Mouse (Mus musculus) frontal cortex, postnatal 25 days (tissue): Measurements from ENCODE around the gene Sidt2.
A peak's percentile ranks its signal among the peaks of the same experiment; 100 is the strongest.

ENCODE experiments used
- DNase-seq, 2 experiments: peaks; one replicate each; pipeline ENCODE4 v3.0.0; 2022; ENCODE audit warnings: low spot score in 2 of 2

Gene Sidt2

DNA sequence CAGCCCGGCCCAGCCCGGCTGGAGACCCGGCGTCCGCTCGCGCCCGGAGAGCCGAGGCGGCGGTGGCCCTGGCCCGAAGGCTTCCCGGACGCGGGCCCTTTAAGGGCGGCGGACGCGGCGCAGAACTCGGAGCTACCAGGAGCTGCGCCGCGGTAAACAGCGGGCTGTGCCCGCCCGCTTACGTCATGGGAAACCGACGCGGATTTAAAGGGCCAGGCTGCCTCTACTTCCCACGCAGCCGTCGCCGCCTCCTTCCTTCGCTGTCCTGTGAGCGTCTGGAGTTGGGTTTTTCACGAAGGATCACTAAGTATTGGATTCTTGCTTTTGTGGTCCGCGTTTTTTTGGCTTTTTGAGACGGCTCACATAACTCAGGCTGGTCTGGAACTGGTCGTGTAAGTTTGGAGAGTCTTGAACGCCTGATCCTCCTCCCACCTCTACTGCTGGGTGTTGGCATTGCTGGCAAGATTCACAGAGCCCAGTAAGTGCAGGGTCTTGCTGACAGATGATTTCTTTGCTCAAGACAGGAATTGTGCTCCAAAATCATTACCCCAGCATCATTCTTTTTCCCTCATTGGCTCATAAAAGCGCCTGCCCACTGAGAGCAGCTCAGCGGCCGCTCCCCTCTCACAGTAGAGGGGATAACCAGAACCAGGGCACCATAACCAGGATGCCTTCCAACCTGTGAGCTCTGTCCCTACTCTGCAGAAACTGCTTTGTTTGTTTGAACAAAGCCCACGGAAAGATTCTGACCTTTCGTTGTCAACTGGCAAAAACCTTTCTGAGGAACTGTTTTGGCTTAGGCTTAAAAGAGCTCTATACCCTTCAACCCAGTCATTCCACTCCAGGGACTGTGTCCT lies at the start of gene Sidt2:
Sidt2 (minus strand) TSS at position 152 of the 857 bp plus-strand sequence.
- DNase-seq, result peak; percentile 74 to 79

DNA sequence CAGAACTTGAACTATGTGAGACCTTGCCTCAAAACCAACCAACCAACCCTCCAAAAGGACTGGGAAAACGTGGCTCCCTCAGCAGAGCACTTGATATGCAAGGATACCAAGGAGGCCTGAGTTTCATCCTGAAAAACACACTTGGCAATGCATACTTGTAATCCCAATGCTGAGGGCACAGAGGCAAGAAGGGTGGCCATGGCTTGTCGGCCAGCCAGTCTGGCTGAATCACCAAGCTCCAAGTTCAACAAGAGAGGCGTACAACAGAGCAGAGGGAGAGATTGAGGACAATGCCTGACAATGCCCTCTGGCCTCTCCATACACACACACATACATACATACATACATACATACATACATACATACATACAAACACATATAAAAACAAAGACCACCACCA lies 49.5 kb upstream of the Sidt2 start:
- no peak for DNase-seq

- DNase-seq, result peak; percentile 85 to 88
Observed at GRCm38 (mm10) chr9:46003729-46004128, 48.7 kb upstream of the Sidt2 start.

GRCm38 (mm10) chr9:45999009-45999408 lies 44.0 kb upstream of the Sidt2 start:
- DNase-seq, result no peak

DNA sequence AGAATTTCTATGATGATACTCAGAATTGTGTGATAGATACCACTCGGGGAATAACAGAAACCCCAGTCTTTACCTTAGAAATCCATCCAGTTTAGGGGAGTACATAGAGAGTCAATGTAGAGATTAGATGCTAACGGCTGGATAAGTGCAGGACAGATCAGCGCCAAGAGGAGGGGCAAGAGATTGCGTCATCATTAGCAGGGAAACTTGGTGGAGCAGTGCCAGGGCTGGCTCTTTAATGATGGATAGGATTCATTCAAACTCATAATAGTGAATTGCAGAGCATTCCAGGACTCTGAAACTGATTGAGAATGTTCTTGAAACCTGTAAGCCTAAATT lies 30.1 kb upstream of the Sidt2 start:
- DNase-seq, result peak; percentile 21

DNA sequence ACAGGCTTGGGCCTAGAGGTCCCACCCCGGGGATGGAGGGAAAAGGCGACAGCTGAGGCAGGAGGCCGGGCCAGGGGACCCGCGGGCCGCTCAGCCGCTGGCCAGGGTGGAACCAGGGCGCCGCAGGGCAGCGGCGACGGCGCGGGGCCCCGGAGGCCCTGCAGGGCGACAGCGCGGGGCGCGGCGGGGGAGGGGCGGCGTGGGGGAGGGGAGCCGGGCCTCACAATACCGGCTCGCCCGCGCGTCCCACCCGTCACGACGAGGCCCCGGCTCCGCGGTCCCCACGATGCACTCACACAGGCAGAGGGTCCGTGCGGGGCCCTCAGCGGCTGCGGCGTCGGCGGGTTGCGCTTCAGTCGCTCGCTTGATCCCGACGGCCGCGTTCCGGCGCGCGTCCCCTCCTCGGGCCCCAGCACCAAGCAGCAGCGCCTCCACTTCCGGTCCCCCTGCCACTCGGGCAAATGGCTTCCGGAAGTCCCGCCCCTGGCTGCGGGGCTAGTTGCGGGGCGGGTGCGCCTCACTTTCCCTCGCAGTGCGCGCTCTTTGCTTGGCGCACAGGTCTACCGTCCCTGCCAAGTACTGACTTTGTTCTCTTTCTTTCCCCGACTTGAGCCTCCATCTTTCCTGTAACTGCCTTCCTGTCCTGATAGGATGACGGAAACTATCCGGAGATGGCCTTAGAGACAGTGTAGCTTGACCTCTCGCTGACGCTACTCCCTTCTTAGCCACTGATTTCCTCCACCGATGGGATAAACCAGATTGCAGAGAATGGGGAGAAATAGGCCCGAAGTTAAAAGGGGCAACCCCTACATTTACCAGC lies 29.6 kb upstream of the Sidt2 start:
- peak; percentile 73 to 81 for DNase-seq

DNA sequence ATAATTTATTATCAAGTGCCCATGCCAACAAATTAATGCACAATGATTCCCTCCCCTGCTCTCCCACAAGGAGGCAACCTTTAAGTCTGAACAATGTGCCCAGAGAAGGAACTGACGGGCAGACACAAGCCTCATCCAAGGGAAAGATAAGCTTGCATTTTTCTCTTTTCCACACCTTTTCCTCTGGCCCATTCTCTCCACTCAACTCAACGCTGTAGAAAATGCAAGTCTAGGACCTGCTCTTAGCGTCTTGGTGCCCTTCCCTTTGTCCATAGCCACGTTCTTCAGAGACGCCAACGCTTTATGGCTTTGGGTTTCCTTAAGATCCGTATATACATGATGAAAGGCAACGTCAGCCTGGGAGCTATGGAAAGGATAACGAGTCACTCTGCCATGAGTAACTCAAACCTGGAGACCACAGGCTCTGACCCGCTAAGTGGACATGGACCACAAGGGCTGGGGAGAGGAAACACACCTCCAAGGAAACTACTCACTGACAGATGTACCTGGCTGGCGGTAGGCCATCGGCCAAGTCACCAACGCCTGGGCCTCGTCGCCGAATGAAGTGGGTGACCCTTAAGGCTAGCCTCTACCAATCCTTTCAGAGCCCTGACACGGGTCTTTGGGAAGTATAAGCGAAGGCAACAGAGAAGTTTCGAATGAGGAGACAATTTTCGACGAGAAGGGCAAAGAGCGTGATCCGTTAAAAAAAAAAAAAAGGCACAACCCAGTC lies 28.8 kb upstream of the Sidt2 start:
- no peak for DNase-seq

GRCm38 (mm10) chr9:45981331-45981730 lies 26.3 kb upstream of the Sidt2 start:
- no peak for DNase-seq

- DNase-seq, result no peak
Observed at GRCm38 (mm10) chr9:45980611-45981010, 25.6 kb upstream of the Sidt2 start.

- DNase-seq, result no peak
Observed at GRCm38 (mm10) chr9:45979778-45980177, 24.7 kb upstream of the Sidt2 start.

DNA sequence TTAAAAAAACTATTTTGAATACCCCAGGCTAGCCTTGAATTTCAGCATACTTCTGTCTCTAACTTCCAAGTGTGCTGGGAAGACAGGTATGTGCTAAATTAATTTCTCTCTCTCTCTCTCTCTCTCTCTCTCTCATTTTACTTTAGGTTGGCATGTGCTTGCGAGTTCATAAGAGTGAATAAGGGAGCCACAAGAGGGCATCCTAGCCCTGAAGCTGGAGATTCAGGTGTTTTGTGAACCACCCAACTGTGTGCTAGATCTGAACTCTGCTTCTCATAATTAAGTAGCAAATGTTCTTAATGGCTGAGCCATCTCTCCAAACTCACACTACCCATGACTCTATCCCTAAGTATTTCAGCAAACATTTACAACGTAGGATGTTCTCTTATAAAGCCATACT lies 21.8 kb upstream of the Sidt2 start:
- DNase-seq, result no peak

DNA sequence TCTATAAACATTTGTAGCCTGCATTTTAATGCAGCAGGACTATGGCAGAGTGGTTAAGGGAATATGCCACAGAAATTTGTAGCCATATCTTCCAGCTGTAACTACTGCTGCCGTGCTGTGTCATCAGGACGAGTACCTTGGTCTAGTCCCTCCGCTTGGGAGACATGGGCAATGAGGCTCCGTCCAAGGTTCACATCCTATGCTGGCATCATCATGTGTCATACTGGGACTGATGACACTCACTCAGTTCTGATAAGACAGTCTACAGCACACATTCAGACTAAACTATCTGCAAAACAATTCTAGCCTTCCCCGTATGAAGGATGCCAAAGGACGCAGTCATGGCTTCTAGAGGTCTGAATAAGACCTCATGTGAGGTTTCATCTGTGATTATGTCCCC lies 8.5 kb upstream of the Sidt2 start:
- no peak for DNase-seq

DNA sequence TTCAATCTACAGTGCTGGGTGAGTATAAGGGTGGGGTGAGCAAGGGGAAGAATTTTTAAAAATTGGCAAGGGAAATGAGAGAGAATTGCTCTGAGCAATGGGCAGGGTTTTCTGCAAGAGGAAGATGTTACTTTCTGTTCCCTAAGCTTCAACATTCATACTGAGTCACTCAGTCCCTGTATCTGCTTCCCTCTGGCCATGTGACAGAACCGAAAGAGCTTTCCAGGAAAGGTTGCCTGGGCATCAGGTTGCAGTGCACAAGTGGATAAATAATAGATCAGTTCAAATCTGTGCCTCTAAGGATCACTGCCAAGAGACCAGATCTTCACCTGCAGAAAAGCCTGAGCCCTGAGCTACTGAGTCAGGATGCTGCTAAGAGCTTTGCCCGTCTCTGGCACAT lies 6.8 kb upstream of the Sidt2 start:
- no peak for DNase-seq

DNA sequence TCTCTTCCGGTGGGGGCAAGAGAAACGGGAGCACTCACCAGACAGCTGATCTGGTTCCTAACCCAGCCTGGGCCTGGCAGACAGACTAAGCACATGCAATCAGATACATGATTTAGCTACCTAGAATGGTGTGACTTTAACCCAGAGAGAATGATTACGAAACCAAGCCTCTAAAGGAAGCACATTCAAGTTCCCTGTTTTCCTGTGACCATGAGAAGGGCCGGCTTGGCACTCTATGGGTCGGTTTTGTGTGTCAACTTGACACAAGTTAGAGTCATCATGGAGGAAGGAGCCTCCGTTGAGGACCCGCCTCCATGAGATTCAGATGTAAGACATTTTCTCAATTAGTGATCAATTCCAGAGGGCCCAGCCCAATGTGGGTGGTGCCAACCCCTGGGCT lies 4.6 kb upstream of the Sidt2 start:
- DNase-seq, result no peak

- DNase-seq, result no peak
Observed at GRCm38 (mm10) chr9:45958851-45959250, 3.8 kb upstream of the Sidt2 start.

DNA sequence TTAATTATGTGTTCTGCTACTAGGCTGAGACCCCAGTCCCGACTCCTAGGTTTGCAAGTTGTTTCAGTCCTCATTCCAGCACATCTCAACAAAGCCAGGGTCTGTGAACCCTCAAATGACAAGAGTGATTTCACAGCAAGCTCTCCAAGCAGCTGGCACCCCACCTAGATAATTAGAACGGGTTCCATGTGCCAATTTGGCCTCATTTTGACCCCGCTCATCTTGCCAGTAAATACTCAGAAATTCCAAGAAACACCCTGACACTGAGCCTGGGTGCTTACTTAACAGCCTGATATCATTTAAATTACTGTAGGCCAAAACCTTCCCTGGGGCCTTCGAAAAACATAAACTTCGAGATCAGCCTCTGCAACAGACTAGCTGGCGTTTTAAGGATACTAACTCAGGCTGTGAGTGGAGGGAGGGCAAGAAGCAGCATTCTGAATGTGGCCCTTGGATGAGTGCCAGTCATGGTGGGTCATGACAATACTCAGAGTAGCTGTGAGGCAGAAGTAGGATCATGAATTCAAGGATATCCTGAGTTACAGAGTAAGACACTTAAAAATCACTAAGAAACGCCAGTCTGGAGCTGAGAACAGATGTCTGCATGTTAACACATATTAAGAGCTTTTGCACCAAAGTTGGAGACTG lies 3.1 kb upstream of the Sidt2 start:
- no peak for DNase-seq

DNA sequence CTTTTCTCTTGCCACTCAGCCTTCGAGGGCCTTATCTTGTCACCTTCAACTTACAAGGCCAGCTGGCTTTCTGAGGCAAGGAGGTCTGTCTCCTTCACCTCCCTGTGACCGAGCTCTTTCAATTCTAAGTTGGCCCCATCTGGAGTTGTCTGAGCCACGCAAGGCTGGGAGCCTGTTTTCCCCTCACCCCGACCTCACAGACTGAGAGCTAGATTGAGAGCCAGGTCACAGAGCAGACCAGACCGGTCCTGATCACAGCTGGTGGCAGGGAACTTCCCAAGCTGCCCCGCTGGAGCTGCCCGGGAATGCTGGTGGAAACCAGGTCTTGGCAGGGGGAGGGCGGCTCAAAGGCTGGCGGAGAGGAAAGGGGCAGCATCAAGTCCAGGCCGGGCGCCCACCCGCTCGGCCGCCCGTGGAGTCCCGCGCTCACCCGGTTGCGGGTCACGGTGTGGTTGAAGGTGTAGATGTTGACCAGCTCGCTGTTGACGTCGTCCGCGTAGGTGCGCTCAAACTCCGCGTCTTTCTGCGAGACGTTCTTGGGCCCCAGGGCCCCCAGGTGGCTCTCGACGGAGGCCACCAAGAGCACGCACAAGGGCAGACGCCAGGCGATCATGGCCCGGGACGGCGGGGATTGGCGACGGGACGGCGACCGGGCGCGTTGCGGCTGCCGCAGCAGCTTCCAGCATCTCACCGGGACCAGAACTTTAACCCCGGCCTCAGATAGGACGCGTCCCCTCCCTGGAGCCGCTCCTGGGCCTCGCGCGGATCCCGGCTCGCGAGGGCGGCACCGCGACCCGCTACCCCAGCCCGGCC lies 558 bp downstream of the Sidt2 start:
- DNase-seq, result no peak

- no peak for DNase-seq
Observed at GRCm38 (mm10) chr9:45953511-45954293, 1.4 kb downstream of the Sidt2 start.

DNA sequence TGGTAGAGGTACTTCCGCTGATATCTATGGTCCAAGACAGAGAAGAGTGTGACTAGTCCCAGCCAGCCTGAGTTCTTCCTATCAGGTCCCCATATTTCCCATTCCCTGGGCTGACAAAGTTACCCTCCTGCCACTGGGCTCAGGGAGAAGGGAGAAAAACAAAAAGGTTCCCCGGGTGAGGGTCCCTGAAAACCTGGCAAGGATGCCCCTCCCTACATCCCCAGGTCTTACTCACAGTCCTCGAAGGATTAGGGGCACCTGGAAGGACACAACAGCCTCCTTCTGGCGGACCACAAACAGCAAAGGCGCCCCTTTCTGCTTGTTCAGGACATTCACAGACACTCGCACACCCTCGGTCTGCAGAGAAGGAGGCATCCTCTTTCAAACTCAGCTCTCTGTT lies 2.2 kb downstream of the Sidt2 start:
- no peak for DNase-seq

- DNase-seq, result no peak
Observed at GRCm38 (mm10) chr9:45952057-45952456, 3.0 kb downstream of the Sidt2 start.
